Mouse (Mus musculus) limb, embryonic 11.5 days (tissue): ENCODE measurements at regions not wholly inside any gene's neighbourhood (a gene's known extent, or its start where the extent isn't known, plus 50 kb on each side); places are given as distances from the start of the nearest gene placed in this dataset.

Source experiments
- ATAC-seq: fragments of 200-750 bp; cut with Nextera tagmentation; 2 replicates; pipeline ENCODE4 v1.8.0; 2017; ENCODE audit warnings: low read depth; ENCODE audit not compliant: insufficient number of reproducible peaks, low FRiP score, low TSS enrichment
- DNase-seq: peaks from one replicate; pipeline ENCODE4 v3.0.0-alpha.2; 2015; ENCODE audit warnings: low spot score
- H3K27ac ChIP-seq: fragments of 300-500 bp; sonication (generic); replicated peaks from 2 replicates; pipeline ENCODE4 v1.5.1; 2014; ENCODE audit warnings: low read depth, mild to moderate bottlenecking, low read length
- H3K27me3 ChIP-seq: fragments of 300-500 bp; sonication (generic); 2 replicates; pipeline ENCODE4 v1.6.1; 2014; ENCODE audit warnings: mild to moderate bottlenecking, low read length, mixed read lengths; ENCODE audit not compliant: control insufficient read depth, insufficient read depth
- H3K36me3 ChIP-seq: fragments of 300-500 bp; sonication (generic); 2 replicates; pipeline ENCODE4 v1.6.1; 2014; ENCODE audit warnings: mild to moderate bottlenecking, low read length, moderate library complexity, mixed read lengths; ENCODE audit not compliant: control insufficient read depth, insufficient read depth
- H3K4me1 ChIP-seq: fragments of 300-500 bp; sonication (generic); 2 replicates; pipeline ENCODE4 v1.6.1; 2014; ENCODE audit warnings: low read length, mixed read lengths; ENCODE audit not compliant: control insufficient read depth, insufficient read depth
- H3K4me2 ChIP-seq: fragments of 300-500 bp; sonication (generic); 2 replicates; pipeline ENCODE4 v1.6.1; 2014; ENCODE audit warnings: low read depth, mild to moderate bottlenecking, moderate library complexity; ENCODE audit not compliant: severe bottlenecking
- H3K4me3 ChIP-seq: fragments of 300-500 bp; sonication (generic); 2 replicates; pipeline ENCODE4 v1.5.1; 2014; ENCODE audit warnings: low read depth, low read length
- H3K9ac ChIP-seq: fragments of 300-500 bp; sonication (generic); 2 replicates; pipeline ENCODE4 v1.6.1; 2014; ENCODE audit warnings: mild to moderate bottlenecking, low read length
- H3K9me3 ChIP-seq: fragments of 300-500 bp; sonication (generic); 2 replicates; pipeline ENCODE4 v1.6.1; 2016; ENCODE audit warnings: low read length; ENCODE audit not compliant: control insufficient read depth
- WGBS: fragments of 180-500 bp; shearing (Covaris S2); extraction: QIAGEN DNeasy Blood & Tissue Kit; methylation state at CpG from one replicate; pipeline ENCODE4 v1.1.7; 2014; 5-methylcytosine and 5-hydroxymethylcytosine counted together

GRCm38 (mm10) chr2:138053081-138053480 lies 203.3 kb upstream of the Btbd3 start:
- no peaks in the 10 kb centered on the region for H3K27me3 ChIP-seq
- H3K9me3 ChIP-seq, result no peaks in the 10 kb centered on the region
- H3K36me3 ChIP-seq, result no peaks in the 10 kb centered on the region
- no peak overlapping the region for H3K4me2 ChIP-seq
- DNase-seq (no peak), ATAC-seq (no peak)
- no peaks in the 10 kb centered on the region for H3K4me1 ChIP-seq
- H3K9ac ChIP-seq, result no peak overlapping the region
- WGBS, result 85% methylated on average over 4 of the region's 4 CpGs
- no peak overlapping the region for H3K27ac ChIP-seq
- H3K4me3 ChIP-seq, result no peak overlapping the region

GRCm38 (mm10) chr2:138048341-138048740 lies 208.0 kb upstream of the Btbd3 start:
- Histone ChIP-seq H3K9me3 (no peaks in the 10 kb centered on the region), H3K4me2 (no peak overlapping the region), H3K4me3 (no peak overlapping the region), H3K4me1 (no peaks in the 10 kb centered on the region), H3K9ac (no peak overlapping the region), H3K36me3 (no peaks in the 10 kb centered on the region), H3K27me3 (no peaks in the 10 kb centered on the region), H3K27ac (no peak overlapping the region)
- DNase-seq (no peak), ATAC-seq (no peak)
- 87% methylated on average over 5 of the region's 5 CpGs for WGBS

GRCm38 (mm10) chr2:138047781-138048201 lies 208.6 kb upstream of the Btbd3 start:
- Histone ChIP-seq H3K9me3 (no peaks in the 10 kb centered on the region), H3K4me3 (no peak overlapping the region), H3K27ac (no peak overlapping the region), H3K9ac (no peak overlapping the region), H3K27me3 (no peaks in the 10 kb centered on the region), H3K4me2 (no peak overlapping the region), H3K4me1 (no peaks in the 10 kb centered on the region), H3K36me3 (no peaks in the 10 kb centered on the region)
- WGBS, result 67% methylated on average over 11 of the region's 11 CpGs
- ATAC-seq, result no peak
- no peak for DNase-seq

GRCm38 (mm10) chr2:138047361-138047760 lies 209.0 kb upstream of the Btbd3 start:
- Histone ChIP-seq H3K27ac (no peak overlapping the region), H3K9me3 (no peaks in the 10 kb centered on the region), H3K4me2 (no peak overlapping the region), H3K27me3 (no peaks in the 10 kb centered on the region), H3K9ac (no peak overlapping the region), H3K4me3 (no peak overlapping the region), H3K4me1 (no peaks in the 10 kb centered on the region), H3K36me3 (no peaks in the 10 kb centered on the region)
- WGBS, result 78% methylated on average over 10 of the region's 10 CpGs
- ATAC-seq (no peak), DNase-seq (no peak)

GRCm38 (mm10) chr2:138046918-138047317 lies 209.4 kb upstream of the Btbd3 start:
- Histone ChIP-seq H3K27ac (no peak overlapping the region), H3K9me3 (no peaks in the 10 kb centered on the region), H3K4me1 (no peaks in the 10 kb centered on the region), H3K36me3 (no peaks in the 10 kb centered on the region), H3K27me3 (no peaks in the 10 kb centered on the region), H3K9ac (no peak overlapping the region), H3K4me2 (no peak overlapping the region), H3K4me3 (no peak overlapping the region)
- DNase-seq, result no peak
- 87% methylated on average over 3 of the region's 3 CpGs for WGBS
- ATAC-seq, result no peak

GRCm38 (mm10) chr2:138045933-138046642 lies 210.3 kb upstream of the Btbd3 start:
- H3K27ac ChIP-seq, result no peak overlapping the region
- no peak overlapping the region for H3K9ac ChIP-seq
- H3K36me3 ChIP-seq, result no peaks in the 10 kb centered on the region
- H3K4me2 ChIP-seq, result no peak overlapping the region
- H3K27me3 ChIP-seq, result no peaks in the 10 kb centered on the region
- DNase-seq (no peak), ATAC-seq (no peak)
- 56% methylated on average over 5 of the region's 5 CpGs for WGBS
- no peaks in the 10 kb centered on the region for H3K4me1 ChIP-seq
- no peaks in the 10 kb centered on the region for H3K9me3 ChIP-seq
- no peak overlapping the region for H3K4me3 ChIP-seq

GRCm38 (mm10) chr2:138040706-138041105 lies 215.7 kb upstream of the Btbd3 start:
- no peak overlapping the region for H3K4me2 ChIP-seq
- no peaks in the 10 kb centered on the region for H3K9me3 ChIP-seq
- no peaks in the 10 kb centered on the region for H3K27me3 ChIP-seq
- H3K4me3 ChIP-seq, result no peak overlapping the region
- no peak for DNase-seq
- H3K27ac ChIP-seq, result no peak overlapping the region
- no peak overlapping the region for H3K9ac ChIP-seq
- H3K36me3 ChIP-seq, result no peaks in the 10 kb centered on the region
- WGBS, result 69% methylated on average over 6 of the region's 6 CpGs
- H3K4me1 ChIP-seq, result no peaks in the 10 kb centered on the region
- ATAC-seq, result no peak

- no peak for ATAC-seq
- DNase-seq, result no peak
- no peak overlapping the region for H3K4me3 ChIP-seq
- 74% methylated on average over 5 of the region's 5 CpGs for WGBS
- no peaks in the 10 kb centered on the region for H3K4me1 ChIP-seq
- no peaks in the 10 kb centered on the region for H3K36me3 ChIP-seq
- no peaks in the 10 kb centered on the region for H3K27me3 ChIP-seq
- H3K9me3 ChIP-seq, result no peaks in the 10 kb centered on the region
- no peak overlapping the region for H3K4me2 ChIP-seq
- no peak overlapping the region for H3K27ac ChIP-seq
- no peak overlapping the region for H3K9ac ChIP-seq
Measured at GRCm38 (mm10) chr2:138040302-138040701, 216.1 kb upstream of the Btbd3 start.
